Mouse (Mus musculus) embryonic facial prominence, embryonic 13.5 days (tissue): ENCODE data around the gene Zdhhc1. TPM values are rescaled to one million over a fixed set of nuclear protein-coding genes. Genes with fewer than 3 reads are reported as not detected.
A peak's percentile ranks its signal among the peaks of the same experiment; 100 is the strongest.

Source experiments
- ATAC-seq: fragments of 200-750 bp; cut with Nextera tagmentation; 2 replicates; pipeline ENCODE4 v1.8.0; 2017; ENCODE audit warnings: low read depth; ENCODE audit not compliant: insufficient number of reproducible peaks, insufficient read depth, low FRiP score, low TSS enrichment
- H3K27ac ChIP-seq: fragments of 300-500 bp; sonication (generic); 2 replicates; pipeline ENCODE4 v1.5.1; 2015; ENCODE audit warnings: moderate library complexity, mild to moderate bottlenecking, inconsistent platforms
- H3K27me3 ChIP-seq: fragments of 300-500 bp; sonication (generic); 2 replicates; pipeline ENCODE4 v1.6.1; 2015; ENCODE audit warnings: mild to moderate bottlenecking, inconsistent platforms
- H3K36me3 ChIP-seq: fragments of 300-500 bp; sonication (generic); 2 replicates; pipeline ENCODE4 v1.6.1; 2015; ENCODE audit warnings: mild to moderate bottlenecking, inconsistent platforms
- H3K4me1 ChIP-seq: fragments of 300-500 bp; sonication (generic); 2 replicates; pipeline ENCODE4 v1.6.1; 2015; ENCODE audit warnings: inconsistent platforms
- H3K4me2 ChIP-seq: fragments of 300-500 bp; sonication (generic); 2 replicates; pipeline ENCODE4 v1.6.1; 2015; ENCODE audit warnings: moderate library complexity, mild to moderate bottlenecking, inconsistent platforms
- H3K4me3 ChIP-seq: fragments of 300-500 bp; sonication (generic); 2 replicates; pipeline ENCODE4 v1.5.1; 2015; ENCODE audit warnings: mild to moderate bottlenecking, inconsistent platforms
- H3K9ac ChIP-seq: fragments of 300-500 bp; sonication (generic); 2 replicates; pipeline ENCODE4 v1.6.1; 2015; ENCODE audit warnings: mild to moderate bottlenecking, inconsistent platforms
- H3K9me3 ChIP-seq: fragments of 300-500 bp; sonication (generic); 2 replicates; pipeline ENCODE4 v1.6.1; 2016; ENCODE audit warnings: inconsistent platforms
- WGBS: fragments of 180-500 bp; shearing (Covaris S2); methylation state at CpG from one replicate; pipeline ENCODE4 v1.1.7; 2015; ENCODE audit warnings: mixed read lengths; 5-methylcytosine and 5-hydroxymethylcytosine counted together
- polyA plus RNA-seq: library from polyadenylated mRNA; unstranded; fragments of >200 nt; fragmentation: Nextera tagmentation; extraction: Ambion mirVana; gene quantifications from 2 replicates; pipeline ENCODE4 v1.2.1, GENCODE M21; 2015

Gene Zdhhc1
- polyA plus RNA-seq: 52.2 and 53.3 TPM in 2 replicates

DNA sequence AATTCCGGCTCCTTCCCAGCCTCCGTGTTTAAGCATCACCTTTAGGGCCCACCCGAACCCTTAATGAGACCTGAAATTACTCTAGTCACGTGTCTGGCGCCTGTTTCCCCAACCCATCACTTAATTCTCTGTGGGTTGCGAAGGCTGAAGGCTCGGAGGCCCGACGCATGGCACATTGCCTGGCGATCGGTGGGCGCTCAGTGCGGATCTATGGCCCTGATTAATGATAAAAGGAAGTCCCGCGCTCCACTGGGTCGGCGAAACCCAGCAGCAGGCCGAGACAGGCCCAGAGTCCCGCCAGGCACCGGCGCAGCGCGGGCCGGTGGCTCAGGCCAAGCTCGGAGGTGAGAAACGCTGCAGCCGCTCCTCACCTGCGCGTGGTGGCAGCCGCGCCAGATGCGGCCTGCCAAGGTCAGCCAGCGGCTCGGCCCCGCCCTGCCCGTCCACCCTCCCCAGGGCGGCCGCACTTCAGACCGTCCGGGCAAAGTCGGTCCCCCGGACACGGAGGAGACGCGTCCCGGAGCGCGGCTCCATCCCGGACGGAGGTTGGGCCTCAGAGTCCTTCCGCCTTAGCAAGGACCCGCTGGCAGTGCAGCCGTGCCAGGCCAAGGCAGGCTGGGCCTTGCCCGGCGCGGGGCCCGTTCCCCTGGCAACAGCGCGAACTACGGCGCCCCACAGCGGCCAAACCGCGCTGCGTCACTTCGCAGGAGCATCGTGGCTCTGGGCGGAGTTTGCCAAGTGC, at the start of gene Zdhhc1:
Gene Zdhhc1, minus strand, starts transcription at position 464 of the 742 bp plus-strand sequence.
- peak within 1 kb of the TSS; percentile 92 for H3K9ac ChIP-seq
- under 1% methylated on average over 68 of the region's 68 CpGs for WGBS
- ATAC-seq: peak; percentile 50

DNA sequence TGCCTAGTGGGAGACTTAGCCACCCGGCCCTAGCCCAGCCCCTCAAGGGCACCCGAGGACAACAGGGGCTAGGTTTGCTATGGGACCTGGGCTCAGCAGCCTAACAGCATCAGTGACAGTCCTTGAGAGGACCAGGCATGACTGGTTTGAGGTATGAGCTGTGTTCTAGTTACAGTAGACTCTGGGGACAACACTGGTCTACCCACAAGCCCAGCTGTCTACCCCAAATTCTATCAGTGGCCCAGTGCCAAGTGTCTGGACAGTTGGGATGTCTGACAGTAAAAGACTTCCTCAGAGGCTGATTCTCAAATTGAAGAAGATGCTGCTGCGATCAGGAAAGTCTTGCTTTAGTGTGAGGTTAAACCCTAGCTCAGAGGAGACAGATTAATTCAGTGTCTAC, 48.5 kb upstream of the Zdhhc1 start:
- Histone ChIP-seq H3K4me2 (no peak overlapping the region), H3K27ac (peak overlapping the region; percentile 60), H3K27me3 (no peaks in the 10 kb centered on the region), H3K9ac (peak overlapping the region; percentile 8; the same call in 1 of the 2 replicates), H3K4me3 (no peak overlapping the region), H3K36me3 (peaks cover 8% of the 10 kb centered on the region; the same call in 1 of the 2 replicates), H3K4me1 (peaks cover 24% of the 10 kb centered on the region), H3K9me3 (no peaks in the 10 kb centered on the region)
- 79% methylated on average over 3 of the region's 3 CpGs for WGBS
- ATAC-seq: no peak

More for the DNA sequence above, at the start of gene Zdhhc1:
- no peaks in the 10 kb centered on the region for H3K27me3 ChIP-seq
- H3K27ac ChIP-seq: peak within 1 kb of the TSS; percentile 85
- peak within 1 kb of the TSS; percentile 87 for H3K4me2 ChIP-seq
- H3K9me3 ChIP-seq: no peaks in the 10 kb centered on the region
- H3K4me1 ChIP-seq: peaks cover 31% of the 10 kb centered on the region
- H3K36me3 ChIP-seq: no peaks in the 10 kb centered on the region
- H3K4me3 ChIP-seq: peak within 1 kb of the TSS; percentile 90

DNA sequence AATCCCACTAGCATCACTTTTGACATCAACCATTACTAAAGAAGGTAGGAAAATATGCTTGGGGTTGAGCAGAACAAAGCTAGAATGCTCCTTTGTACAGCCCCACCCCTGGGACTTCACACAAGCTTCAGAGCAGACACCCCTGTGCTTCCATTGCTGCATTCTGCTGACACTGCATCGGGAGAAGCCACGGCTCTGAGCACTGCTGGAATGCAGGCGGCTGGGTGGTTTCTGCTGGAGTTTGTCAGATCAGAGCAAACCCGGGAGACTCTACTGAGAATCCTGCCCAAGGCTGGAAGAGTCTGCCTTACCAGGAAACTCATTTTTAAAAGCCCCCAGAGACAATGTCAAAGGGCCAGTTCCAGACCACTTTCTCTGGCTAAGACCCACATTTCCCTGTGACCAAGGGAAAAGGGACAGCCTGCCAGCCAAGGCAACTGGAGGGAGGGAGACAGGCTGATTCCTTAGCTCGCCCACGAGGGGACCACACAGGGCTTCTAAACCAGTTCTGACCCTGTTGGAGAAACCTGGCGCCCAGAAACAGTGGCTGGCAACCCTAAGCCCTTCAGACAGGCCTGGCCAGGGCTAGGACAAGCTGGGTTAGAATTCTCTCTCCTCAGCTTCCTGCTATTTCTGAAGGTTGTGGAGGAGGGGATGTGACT, 48.0 kb upstream of the Zdhhc1 start:
- H3K36me3 ChIP-seq: peaks cover 5% of the 10 kb centered on the region; the same call in 1 of the 2 replicates
- H3K4me3 ChIP-seq: no peak overlapping the region
- H3K27me3 ChIP-seq: no peaks in the 10 kb centered on the region
- no peak overlapping the region for H3K4me2 ChIP-seq
- no peak for ATAC-seq
- H3K4me1 ChIP-seq: peaks cover 24% of the 10 kb centered on the region
- peak overlapping the region; percentile 60 for H3K27ac ChIP-seq
- 42% methylated on average over 7 of the region's 7 CpGs for WGBS
- H3K9ac ChIP-seq: peak overlapping the region; percentile 8; the same call in 1 of the 2 replicates
- no peaks in the 10 kb centered on the region for H3K9me3 ChIP-seq

DNA sequence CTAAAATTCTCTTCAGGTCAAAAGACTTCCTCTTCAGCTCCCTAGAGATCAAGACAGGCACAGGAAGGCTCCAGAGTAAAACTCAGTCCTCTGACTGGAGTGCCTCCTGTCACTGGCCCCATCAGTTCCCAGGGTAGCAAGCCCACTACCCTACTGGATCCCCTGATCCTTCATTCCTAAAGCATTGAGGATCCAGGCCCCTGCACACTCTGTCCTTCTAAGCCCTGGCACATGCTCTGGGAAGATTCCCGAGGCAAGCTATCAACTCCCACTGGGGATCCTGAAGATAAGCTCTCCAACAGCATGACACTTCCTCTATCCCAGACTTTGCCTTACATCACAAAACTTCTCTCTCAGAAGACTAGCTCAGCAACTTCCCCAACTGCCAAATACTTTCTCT, 47.0 kb upstream of the Zdhhc1 start:
- H3K4me2 ChIP-seq: no peak overlapping the region
- H3K36me3 ChIP-seq: peaks cover 15% of the 10 kb centered on the region
- H3K27me3 ChIP-seq: no peaks in the 10 kb centered on the region
- H3K4me3 ChIP-seq: no peak overlapping the region
- ATAC-seq: no peak
- no peak overlapping the region for H3K9ac ChIP-seq
- H3K27ac ChIP-seq: no peak overlapping the region
- H3K4me1 ChIP-seq: peaks cover 24% of the 10 kb centered on the region
- WGBS: 61% methylated on average over 1 of the region's 1 CpGs
- H3K9me3 ChIP-seq: no peaks in the 10 kb centered on the region

DNA sequence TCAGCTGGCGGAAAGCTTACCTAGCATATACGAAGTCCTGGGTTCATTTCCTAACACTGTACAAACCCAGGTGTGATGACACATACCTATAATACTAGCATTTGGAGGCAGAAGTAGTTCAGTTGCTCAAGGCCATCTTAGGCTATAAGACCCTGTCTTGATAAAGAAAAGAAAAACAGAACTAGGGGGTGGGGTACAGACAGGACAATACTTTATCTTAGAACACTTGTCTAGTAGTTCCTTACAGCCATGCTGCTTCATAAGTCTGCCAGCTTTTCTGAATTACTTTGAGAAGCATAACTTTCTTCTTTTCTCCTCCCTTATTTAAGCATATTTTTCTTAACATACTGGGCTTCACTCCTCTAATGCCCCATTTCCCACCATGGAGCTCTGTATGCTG, 46.1 kb upstream of the Zdhhc1 start:
- 95% methylated on average over 2 of the region's 2 CpGs for WGBS
- H3K4me2 ChIP-seq: no peak overlapping the region

DNA sequence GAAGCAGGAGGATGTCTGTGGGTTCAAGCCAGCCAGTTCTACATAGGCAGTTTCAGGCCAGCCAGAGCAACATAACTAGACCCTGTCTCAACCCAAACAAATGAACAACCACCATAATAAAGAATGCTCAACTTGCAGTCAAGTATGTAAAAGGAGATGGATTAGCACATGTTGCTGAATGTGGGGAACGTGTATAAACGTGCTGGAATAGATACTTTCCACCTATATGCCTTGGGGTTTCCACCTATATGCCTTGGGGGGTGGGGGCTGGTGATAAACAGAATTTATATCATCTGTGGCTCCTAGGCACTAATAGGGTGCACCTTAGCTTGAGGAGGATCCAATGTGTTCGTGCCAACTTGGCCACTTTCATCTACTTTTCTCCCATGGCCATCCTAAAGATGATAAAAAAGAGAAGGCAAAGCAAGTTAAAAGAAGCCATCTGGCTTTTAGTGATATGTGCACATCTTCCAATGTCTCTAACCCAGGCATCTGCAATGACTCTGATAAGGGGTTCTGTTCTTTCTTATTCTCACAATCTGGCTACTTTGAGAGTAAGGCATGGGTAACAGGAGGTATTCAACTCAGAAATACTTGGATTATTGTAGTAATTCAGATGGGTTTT, 45.4 kb upstream of the Zdhhc1 start:
- Histone ChIP-seq H3K9ac (no peak overlapping the region), H3K36me3 (peaks cover 30% of the 10 kb centered on the region), H3K4me1 (peaks cover 21% of the 10 kb centered on the region), H3K27me3 (no peaks in the 10 kb centered on the region), H3K4me2 (no peak overlapping the region), H3K4me3 (no peak overlapping the region), H3K9me3 (no peaks in the 10 kb centered on the region), H3K27ac (no peak overlapping the region)
- no peak for ATAC-seq
- 80% methylated on average over 3 of the region's 3 CpGs for WGBS

More for the DNA sequence above, 46.1 kb upstream of the Zdhhc1 start:
- Histone ChIP-seq H3K27me3 (no peaks in the 10 kb centered on the region), H3K36me3 (peaks cover 24% of the 10 kb centered on the region), H3K9ac (no peak overlapping the region), H3K27ac (no peak overlapping the region), H3K9me3 (no peaks in the 10 kb centered on the region), H3K4me3 (no peak overlapping the region), H3K4me1 (peaks cover 24% of the 10 kb centered on the region)
- ATAC-seq: no peak

DNA sequence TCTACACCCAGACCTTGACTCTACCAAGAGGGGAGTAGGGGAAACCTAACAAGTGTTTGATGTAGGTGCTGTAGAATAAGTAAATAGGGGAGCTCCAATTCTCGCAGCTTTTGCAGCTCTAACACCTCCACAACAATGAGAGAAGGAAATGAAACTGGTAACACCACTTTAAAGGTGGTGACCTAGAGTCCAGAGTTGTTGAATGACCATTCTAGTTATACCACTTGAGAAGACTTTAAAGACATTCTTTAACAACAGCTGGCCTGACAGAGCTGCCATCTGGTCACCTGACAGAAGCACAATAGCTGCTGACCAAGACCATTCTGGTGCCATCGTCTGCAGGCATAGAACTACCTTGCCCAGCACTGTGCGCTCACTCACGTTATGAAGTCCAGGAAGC, 42.2 kb upstream of the Zdhhc1 start:
- peaks cover 40% of the 10 kb centered on the region for H3K36me3 ChIP-seq
- H3K9me3 ChIP-seq: no peaks in the 10 kb centered on the region
- no peak overlapping the region for H3K4me3 ChIP-seq
- peaks cover 2% of the 10 kb centered on the region; the same call in 1 of the 2 replicates for H3K4me1 ChIP-seq
- no peak overlapping the region for H3K4me2 ChIP-seq
- no peaks in the 10 kb centered on the region for H3K27me3 ChIP-seq
- H3K9ac ChIP-seq: no peak overlapping the region
- ATAC-seq: no peak
- no peak overlapping the region for H3K27ac ChIP-seq
- WGBS: 92% methylated on average over 4 of the region's 4 CpGs

DNA sequence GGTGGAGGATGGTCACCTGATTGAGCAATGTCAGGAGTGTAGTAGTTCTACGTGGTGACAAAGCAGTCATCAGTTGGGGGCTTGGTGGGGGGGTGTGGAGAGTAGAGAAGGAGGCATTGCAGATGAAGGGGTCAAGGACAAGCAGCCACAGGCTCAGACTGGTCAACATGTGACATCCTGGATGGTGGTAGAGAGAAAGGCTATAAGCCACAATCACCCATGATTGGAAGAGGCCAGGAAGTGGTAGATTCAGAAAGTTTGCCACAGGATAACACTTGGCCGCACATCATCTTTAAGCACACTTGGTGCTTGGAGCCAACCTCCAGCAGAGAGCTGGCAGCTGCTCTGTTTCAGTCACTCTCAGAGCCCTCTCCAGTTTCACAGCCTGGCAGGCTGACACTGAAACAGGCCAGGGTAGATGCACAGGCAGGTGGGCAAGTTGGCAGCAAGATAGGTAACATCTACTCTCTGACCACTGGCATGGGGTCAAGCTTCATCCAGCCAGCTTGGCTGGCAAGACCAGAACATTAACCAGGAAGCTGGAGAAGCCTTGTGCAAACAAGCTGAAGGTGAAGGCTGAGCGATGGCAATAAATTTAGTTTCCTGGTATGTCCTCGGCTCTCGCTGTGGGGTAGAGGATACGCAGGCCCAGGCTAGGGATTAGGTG, 40.4 kb upstream of the Zdhhc1 start:
- no peak overlapping the region for H3K9ac ChIP-seq
- H3K27me3 ChIP-seq: no peaks in the 10 kb centered on the region
- H3K4me1 ChIP-seq: peaks cover 10% of the 10 kb centered on the region
- 92% methylated on average over 6 of the region's 6 CpGs for WGBS
- no peak overlapping the region for H3K4me2 ChIP-seq
- ATAC-seq: no peak
- H3K36me3 ChIP-seq: peaks cover 40% of the 10 kb centered on the region
- H3K9me3 ChIP-seq: no peaks in the 10 kb centered on the region
- H3K4me3 ChIP-seq: no peak overlapping the region
- no peak overlapping the region for H3K27ac ChIP-seq

DNA sequence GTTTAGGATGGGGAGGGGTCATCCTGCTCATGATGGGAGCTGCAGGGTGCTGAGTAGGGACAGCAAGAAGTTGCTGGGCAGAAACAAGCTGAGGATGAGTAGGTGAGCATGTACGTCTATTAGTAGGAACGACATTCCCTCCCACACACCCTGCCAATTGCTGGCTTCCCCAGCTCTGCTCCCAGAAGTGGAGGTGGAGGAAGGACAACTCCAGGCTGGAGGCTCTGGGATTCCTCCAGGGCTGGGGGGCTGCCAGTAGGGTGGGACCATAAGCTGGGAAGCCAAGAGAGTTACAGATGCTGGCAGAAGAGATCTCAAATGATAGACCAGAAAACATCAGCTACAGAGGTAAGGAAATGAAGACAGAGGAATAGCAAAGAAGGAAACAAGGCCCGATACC, 39.8 kb upstream of the Zdhhc1 start:
- H3K9me3 ChIP-seq: no peaks in the 10 kb centered on the region
- H3K9ac ChIP-seq: no peak overlapping the region
- ATAC-seq: no peak
- no peak overlapping the region for H3K4me2 ChIP-seq
- H3K4me3 ChIP-seq: no peak overlapping the region
- no peak overlapping the region for H3K27ac ChIP-seq
- no peaks in the 10 kb centered on the region for H3K27me3 ChIP-seq
- H3K36me3 ChIP-seq: peaks cover 37% of the 10 kb centered on the region
- WGBS: 94% methylated on average over 3 of the region's 3 CpGs
- H3K4me1 ChIP-seq: peaks cover 10% of the 10 kb centered on the region

DNA sequence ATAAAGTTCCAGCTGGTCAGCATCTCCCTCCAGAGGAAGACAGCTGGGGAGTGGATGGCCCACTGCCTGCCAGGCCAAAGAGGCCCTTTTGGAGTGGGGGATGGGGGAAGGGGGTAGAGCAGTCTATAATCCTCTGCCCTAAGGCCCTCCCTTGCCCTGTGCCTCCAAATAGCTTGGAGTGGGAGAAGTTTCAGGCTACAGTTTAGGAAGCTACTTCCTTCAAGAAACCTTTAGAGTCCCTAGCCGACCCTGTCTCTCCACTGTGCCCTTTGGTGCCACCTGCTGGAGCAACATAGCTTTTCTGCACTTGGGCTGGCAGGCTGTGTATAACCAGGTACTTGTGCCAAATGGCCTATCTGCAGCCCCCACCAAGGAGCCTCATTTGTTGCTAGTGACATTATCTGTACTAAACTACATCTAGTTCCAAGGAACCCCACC, 37.2 kb upstream of the Zdhhc1 start:
- H3K4me2 ChIP-seq: no peak overlapping the region
- peaks cover 10% of the 10 kb centered on the region for H3K4me1 ChIP-seq
- 0 out of 2 replicates have a peak overlapping the region, but pooled peaks have one; percentile 8 for H3K27ac ChIP-seq
- no peak overlapping the region for H3K4me3 ChIP-seq
- H3K27me3 ChIP-seq: no peaks in the 10 kb centered on the region
- H3K9ac ChIP-seq: peak overlapping the region; percentile 49; the same call in 1 of the 2 replicates
- H3K9me3 ChIP-seq: no peaks in the 10 kb centered on the region
- H3K36me3 ChIP-seq: peaks cover 52% of the 10 kb centered on the region
- WGBS: 4% methylated on average over 1 of the region's 1 CpGs
- ATAC-seq: no peak

DNA sequence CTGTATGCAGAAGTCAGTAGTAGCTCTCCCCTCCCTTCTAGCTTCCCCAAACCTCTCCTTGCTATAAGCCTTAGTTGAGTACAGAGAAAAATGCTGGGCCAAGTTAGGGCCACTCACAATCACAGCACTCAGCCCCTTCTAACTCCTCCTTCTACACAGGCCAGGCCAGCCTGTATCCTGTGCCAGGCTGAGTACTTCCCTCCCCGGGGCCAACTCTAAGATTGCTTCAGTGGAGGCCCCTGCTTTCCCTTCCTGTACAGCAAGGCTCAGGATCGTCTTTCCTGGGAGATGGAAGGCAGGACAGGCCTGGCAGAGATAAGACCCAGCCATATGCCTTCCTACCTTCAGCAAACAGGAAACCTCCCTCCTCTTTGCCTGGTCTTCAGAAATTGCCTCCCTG, 36.7 kb upstream of the Zdhhc1 start:
- Histone ChIP-seq H3K4me2 (no peak overlapping the region), H3K4me3 (no peak overlapping the region), H3K27ac (peak overlapping the region; percentile 8; the same call in 1 of the 2 replicates), H3K36me3 (peaks cover 52% of the 10 kb centered on the region), H3K9ac (peak overlapping the region; percentile 49), H3K4me1 (peaks cover 10% of the 10 kb centered on the region), H3K27me3 (no peaks in the 10 kb centered on the region), H3K9me3 (no peaks in the 10 kb centered on the region)
- WGBS: 11% methylated on average over 2 of the region's 2 CpGs
- ATAC-seq: no peak
